Mouse (Mus musculus) lung, adult 2 months (tissue): Measurements from ENCODE around the gene Kansl1. TPM values are rescaled to one million over a fixed set of nuclear protein-coding genes. Genes with fewer than 3 reads are reported as not detected.

Experiments
- DNase-seq: peaks from one replicate; pipeline ENCODE4 v3.0.0; 2022
- H3K4me1 ChIP-seq: fragments of 200-500 bp; 2 replicates; pipeline ENCODE4 v1.6.1; 2011; ENCODE audit warnings: low read length; ENCODE audit not compliant: control insufficient read depth, insufficient read depth
- H3K4me3 ChIP-seq: fragments of 200-500 bp; replicated peaks from 2 replicates; pipeline ENCODE3; 2011; ENCODE audit warnings: low read depth, mild to moderate bottlenecking, control low read depth, low read length; ENCODE audit errors: extremely low read depth
- CTCF ChIP-seq: fragments of 200-500 bp; IDR thresholded peaks from 2 replicates; pipeline ENCODE4 v1.5.1; 2011; ENCODE audit warnings: mild to moderate bottlenecking, low read length, control low read depth; ENCODE audit not compliant: insufficient read depth
- POLR2A ChIP-seq: fragments of 200-500 bp; IDR thresholded peaks from 2 replicates; pipeline ENCODE4 v1.6.1; 2011; ENCODE audit warnings: low read depth, mild to moderate bottlenecking, control low read depth, low read length, borderline replicate concordance; ENCODE audit errors: extremely low read depth
- WGBS: fragments of 180-500 bp; shearing (Covaris S2); methylation state at CpG from one replicate; pipeline ENCODE4 v1.1.7; 2018; 5-methylcytosine and 5-hydroxymethylcytosine counted together
- polyA plus RNA-seq: library from polyadenylated mRNA; depleted of rRNA; stranded (reverse); fragments of >200 nt; gene quantifications from 2 replicates; pipeline ENCODE4 v1.2.3, GENCODE M21; 2012

The Kansl1 gene
- polyA plus RNA-seq, 1 experiment, result 86.2 TPM

- Histone ChIP-seq H3K4me1 (peaks cover 15% of the 10 kb centered on the region), H3K4me3 (peak overlapping the region; percentile 91)
- WGBS, result under 1% methylated on average over 20 of the region's 20 CpGs
- no peak for DNase-seq
- TF ChIP-seq POLR2A (no peak), CTCF (no peak)
Measured at GRCm38 (mm10) chr11:104440521-104441474, 27.9 kb downstream of the Kansl1 start.

- Histone ChIP-seq H3K4me1 (peaks cover 15% of the 10 kb centered on the region), H3K4me3 (no peak overlapping the region)
- TF ChIP-seq POLR2A (no peak), CTCF (no peak)
- no peak for DNase-seq
- 10% methylated on average over 2 of the region's 2 CpGs for WGBS
Measured at GRCm38 (mm10) chr11:104439703-104440102, 29.0 kb downstream of the Kansl1 start.

- H3K4me3 ChIP-seq, result no peak overlapping the region
- no peak for DNase-seq
- H3K4me1 ChIP-seq, result peaks cover 20% of the 10 kb centered on the region
- TF ChIP-seq POLR2A (no peak), CTCF (no peak)
Measured at GRCm38 (mm10) chr11:104438450-104438849, 30.2 kb downstream of the Kansl1 start.

GRCm38 (mm10) chr11:104436394-104436954 lies 32.2 kb downstream of the Kansl1 start:
- H3K4me3 ChIP-seq, result no peak overlapping the region
- 29% methylated on average over 2 of the region's 2 CpGs for WGBS
- DNase-seq, result no peak
- TF ChIP-seq POLR2A (no peak), CTCF (no peak)
- H3K4me1 ChIP-seq, result peaks cover 19% of the 10 kb centered on the region

- Histone ChIP-seq H3K4me1 (peaks cover 20% of the 10 kb centered on the region), H3K4me3 (no peak overlapping the region)
- no peak for DNase-seq
- TF ChIP-seq POLR2A (no peak), CTCF (no peak)
Measured at GRCm38 (mm10) chr11:104435753-104436152, 32.9 kb downstream of the Kansl1 start.

GRCm38 (mm10) chr11:104435141-104435540 lies 33.5 kb downstream of the Kansl1 start:
- no peak for DNase-seq
- WGBS, result 11% methylated on average over 1 of the region's 1 CpGs
- Histone ChIP-seq H3K4me1 (peaks cover 22% of the 10 kb centered on the region), H3K4me3 (no peak overlapping the region)
- TF ChIP-seq POLR2A (no peak), CTCF (no peak)

- Histone ChIP-seq H3K4me3 (no peak overlapping the region), H3K4me1 (peaks cover 19% of the 10 kb centered on the region)
- TF ChIP-seq POLR2A (no peak), CTCF (no peak)
- DNase-seq, result no peak
Measured at GRCm38 (mm10) chr11:104432251-104432650, 36.4 kb downstream of the Kansl1 start.

- WGBS, result 62% methylated on average over 1 of the region's 1 CpGs
- Histone ChIP-seq H3K4me3 (no peak overlapping the region), H3K4me1 (peaks cover 15% of the 10 kb centered on the region)
- no peak for TF ChIP-seq POLR2A
- no peak for DNase-seq
Measured at GRCm38 (mm10) chr11:104431807-104432206, 36.9 kb downstream of the Kansl1 start.

- 64% methylated on average over 16 of the region's 16 CpGs for WGBS
- H3K4me3 ChIP-seq, result no peak overlapping the region
- H3K4me1 ChIP-seq, result peaks cover 3% of the 10 kb centered on the region
- DNase-seq, result no peak
- TF ChIP-seq CTCF, result no peak
- TF ChIP-seq POLR2A, result no peak
Measured at GRCm38 (mm10) chr11:104424727-104425416, 43.8 kb downstream of the Kansl1 start.
